In the genomic region with DNA sequence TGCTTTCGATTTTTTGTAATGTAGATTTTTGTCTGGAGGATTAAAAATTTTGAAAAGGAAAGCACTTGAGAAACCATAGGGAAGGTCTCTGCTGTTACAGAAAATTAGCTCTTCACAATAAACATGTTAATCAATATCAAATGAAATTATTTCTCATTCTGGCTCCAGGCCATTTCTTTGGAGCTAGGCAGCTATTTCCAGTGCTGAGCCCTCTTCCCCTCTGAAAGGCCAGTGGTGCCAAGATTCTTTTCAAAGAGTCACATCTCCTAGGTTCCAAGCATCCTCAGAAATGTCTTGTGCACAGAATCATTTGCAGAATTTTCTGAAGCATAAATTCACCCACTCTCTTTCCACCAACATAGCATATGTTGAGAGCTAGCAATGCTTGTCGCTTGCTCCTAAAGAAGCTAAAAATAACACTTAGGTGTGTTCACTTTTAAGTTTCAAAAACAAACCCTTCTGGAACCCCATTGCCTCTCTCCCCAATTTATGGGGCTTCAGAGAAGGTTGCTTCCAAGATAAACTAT, we compare ENCODE assay signal across 26 mouse cellular contexts.
DNase-seq lines count a peak whose midpoint lies in the region; ATAC-seq and TF ChIP-seq lines count a peak whose summit lies in the region.
"Had no signal": no experiment of that assay in that cellular context is flagged by ENCODE, and none has a peak within 500 bp of the region (broad histone marks: within the 10 kb centered on the region; RNA-seq: fewer than 3 reads in every experiment).

No protein-coding gene starts in this region.

- H3K4me2 ChIP-seq in forebrain, embryonic 13.5 days = no peak overlapping the region
- no peak overlapping the region for H3K4me2 ChIP-seq in forebrain, embryonic 12.5 days
- no peak overlapping the region for H3K4me2 ChIP-seq in hindbrain, postnatal 0 days (ENCODE audit: low read depth, low read length)
- H3K4me2 ChIP-seq in hindbrain, embryonic 14.5 days (replicated peaks) = no peak overlapping the region
- no peak overlapping the region for H3K4me2 ChIP-seq in midbrain, embryonic 14.5 days (ENCODE audit: low read length)
- H3K4me2 ChIP-seq: heart, embryonic 13.5 days; limb, embryonic 13.5 days; liver, embryonic 12.5 days; midbrain, embryonic 11.5 days had no signal

- no peak for TF ChIP-seq CTCF in hindbrain, postnatal 0 days (IDR thresholded peaks at IDR 0.05; ENCODE audit: low read depth)

- 72% methylated on average over 2 of the region's 2 CpGs for WGBS in forebrain, embryonic 13.5 days
- WGBS in forebrain, embryonic 12.5 days = 83% methylated on average over 2 of the region's 2 CpGs
- WGBS in hindbrain, postnatal 0 days = 69% methylated on average over 2 of the region's 2 CpGs
- WGBS in hindbrain, embryonic 14.5 days = 82% methylated on average over 2 of the region's 2 CpGs
- 86% methylated on average over 2 of the region's 2 CpGs for WGBS in midbrain, embryonic 14.5 days
- 93% methylated on average over 2 of the region's 2 CpGs for WGBS in midbrain, embryonic 10.5 days

- H3K9me3 ChIP-seq in forebrain, embryonic 13.5 days (replicated peaks) = no peaks in the 10 kb centered on the region
- no peaks in the 10 kb centered on the region for H3K9me3 ChIP-seq in forebrain, embryonic 12.5 days
- H3K9me3 ChIP-seq in hindbrain, postnatal 0 days (ENCODE audit: low read length) = no peaks in the 10 kb centered on the region
- H3K9me3 ChIP-seq in hindbrain, embryonic 14.5 days (ENCODE audit: control insufficient read depth, low read length) = no peaks in the 10 kb centered on the region
- H3K9me3 ChIP-seq in midbrain, embryonic 14.5 days (ENCODE audit: control insufficient read depth, low read length) = no peaks in the 10 kb centered on the region
- H3K9me3 ChIP-seq in midbrain, embryonic 10.5 days (replicated peaks) = no peaks in the 10 kb centered on the region
- H3K9me3 ChIP-seq: heart, embryonic 13.5 days; limb, embryonic 13.5 days; liver, embryonic 12.5 days had no signal

- peaks cover 19% of the 10 kb centered on the region for H3K4me1 ChIP-seq in forebrain, embryonic 13.5 days
- peaks cover 16% of the 10 kb centered on the region; the same call in 1 of the 2 replicates for H3K4me1 ChIP-seq in forebrain, embryonic 12.5 days
- peaks cover 10% of the 10 kb centered on the region for H3K4me1 ChIP-seq in hindbrain, postnatal 0 days (ENCODE audit: insufficient read depth, low read length)
- peaks cover 13% of the 10 kb centered on the region for H3K4me1 ChIP-seq in hindbrain, embryonic 14.5 days (replicated peaks; ENCODE audit: control insufficient read depth, insufficient read depth, low read length)
- 0 out of 2 replicates have a peak, but pooled peaks cover 7% of the 10 kb centered on the region for H3K4me1 ChIP-seq in midbrain, embryonic 14.5 days (ENCODE audit: control insufficient read depth, insufficient read depth, low read length)
- H3K4me1 ChIP-seq in midbrain, embryonic 10.5 days = 0 out of 2 replicates have a peak, but pooled peaks cover 4% of the 10 kb centered on the region
- H3K4me1 ChIP-seq: heart, embryonic 13.5 days; limb, embryonic 13.5 days; liver, embryonic 12.5 days had no signal

- DNase-seq in hindbrain, postnatal 0 days (ENCODE audit: low spot score) = peak; percentile 47
- DNase-seq in hindbrain, embryonic 14.5 days (ENCODE audit: low spot score) = no peak
- DNase-seq in midbrain, embryonic 14.5 days = peak; percentile 51
- no peak for DNase-seq in midbrain, embryonic 10.5 days (ENCODE audit: low spot score)
- DNase-seq in telencephalon, adult 2 months (ENCODE audit: low read depth, low spot score) = peak; percentile 74
- DNase-seq: adrenal gland, adult 8-10 months; cerebellum, adult 8-10 months; cerebellum, postnatal 36 days; gastrocnemius, postnatal 36 days; heart, adult 2 months; heart, postnatal 14 days; kidney, adult 11 months; layer of hippocampus, postnatal 36 days; lung, adult 18-20 months; lung, postnatal 10 days; right cerebral cortex, postnatal 4 days; thymus, adult 18-20 months; thymus, postnatal 36 days had no signal

- no peaks in the 10 kb centered on the region for H3K36me3 ChIP-seq in forebrain, embryonic 13.5 days (ENCODE audit: poor library complexity, severe bottlenecking)
- no peaks in the 10 kb centered on the region for H3K36me3 ChIP-seq in forebrain, embryonic 12.5 days (replicated peaks)
- H3K36me3 ChIP-seq in hindbrain, postnatal 0 days (ENCODE audit: insufficient read depth, low read length) = no peaks in the 10 kb centered on the region
- no peaks in the 10 kb centered on the region for H3K36me3 ChIP-seq in hindbrain, embryonic 14.5 days (replicated peaks; ENCODE audit: control insufficient read depth, insufficient read depth)
- H3K36me3 ChIP-seq in midbrain, embryonic 14.5 days (ENCODE audit: control insufficient read depth, insufficient read depth, low read length) = no peaks in the 10 kb centered on the region
- H3K36me3 ChIP-seq in midbrain, embryonic 10.5 days = no peaks in the 10 kb centered on the region
- H3K36me3 ChIP-seq: heart, embryonic 13.5 days; limb, embryonic 13.5 days; liver, embryonic 12.5 days had no signal

- no peak overlapping the region for H3K9ac ChIP-seq in forebrain, embryonic 13.5 days
- H3K9ac ChIP-seq in forebrain, embryonic 12.5 days = no peak overlapping the region
- H3K9ac ChIP-seq in hindbrain, postnatal 0 days (replicated peaks; ENCODE audit: low read length) = no peak overlapping the region
- no peak overlapping the region for H3K9ac ChIP-seq in hindbrain, embryonic 14.5 days
- H3K9ac ChIP-seq in midbrain, embryonic 14.5 days (replicated peaks; ENCODE audit: low read length) = no peak overlapping the region
- H3K9ac ChIP-seq: heart, embryonic 13.5 days; limb, embryonic 13.5 days; liver, embryonic 12.5 days had no signal

- no peak overlapping the region for H3K27ac ChIP-seq in forebrain, embryonic 13.5 days
- no peak overlapping the region for H3K27ac ChIP-seq in forebrain, embryonic 12.5 days
- H3K27ac ChIP-seq in hindbrain, postnatal 0 days = no peak overlapping the region
- no peak overlapping the region for H3K27ac ChIP-seq in hindbrain, embryonic 14.5 days
- no peak overlapping the region for H3K27ac ChIP-seq in midbrain, embryonic 14.5 days (replicated peaks; ENCODE audit: low read depth, low read length)
- H3K27ac ChIP-seq in midbrain, embryonic 10.5 days (replicated peaks) = no peak overlapping the region
- H3K27ac ChIP-seq: heart, adult 2 months; heart, embryonic 13.5 days; kidney, postnatal 0 days; limb, embryonic 13.5 days; liver, embryonic 12.5 days had no signal

- peak; percentile 25; the same call in 1 of the 2 replicates for ATAC-seq in forebrain, embryonic 13.5 days
- no peak for ATAC-seq in forebrain, embryonic 12.5 days (ENCODE audit: low FRiP score)
- peak; percentile 50; the same call in 1 of the 2 replicates for ATAC-seq in hindbrain, postnatal 0 days
- ATAC-seq in hindbrain, embryonic 14.5 days (ENCODE audit: low FRiP score) = no peak
- ATAC-seq in midbrain, embryonic 14.5 days (ENCODE audit: low FRiP score, low TSS enrichment) = no peak
- ATAC-seq: activated CD4-positive, CD25-positive, alpha-beta regulatory T cell, adult 4 months; liver, embryonic 12.5 days had no signal

- H3K27me3 ChIP-seq in forebrain, embryonic 13.5 days = no peaks in the 10 kb centered on the region
- no peaks in the 10 kb centered on the region for H3K27me3 ChIP-seq in forebrain, embryonic 12.5 days
- H3K27me3 ChIP-seq in hindbrain, postnatal 0 days (ENCODE audit: insufficient read depth, low read length) = no peaks in the 10 kb centered on the region
- H3K27me3 ChIP-seq in hindbrain, embryonic 14.5 days (ENCODE audit: control insufficient read depth, insufficient read depth, low read length) = no peaks in the 10 kb centered on the region
- H3K27me3 ChIP-seq in midbrain, embryonic 14.5 days (ENCODE audit: control insufficient read depth, insufficient read depth, low read length) = no peaks in the 10 kb centered on the region
- no peaks in the 10 kb centered on the region for H3K27me3 ChIP-seq in midbrain, embryonic 10.5 days (ENCODE audit: low read depth, poor library complexity, severe bottlenecking)
- H3K27me3 ChIP-seq: heart, embryonic 13.5 days; limb, embryonic 13.5 days; liver, embryonic 12.5 days had no signal

- no peak overlapping the region for H3K4me3 ChIP-seq in forebrain, embryonic 13.5 days
- no peak overlapping the region for H3K4me3 ChIP-seq in forebrain, embryonic 12.5 days (replicated peaks)
- no peak overlapping the region for H3K4me3 ChIP-seq in hindbrain, postnatal 0 days (ENCODE audit: low read length)
- H3K4me3 ChIP-seq in hindbrain, embryonic 14.5 days (replicated peaks; ENCODE audit: low read length) = no peak overlapping the region
- H3K4me3 ChIP-seq in midbrain, embryonic 14.5 days (replicated peaks; ENCODE audit: low read depth, low read length) = no peak overlapping the region
- no peak overlapping the region for H3K4me3 ChIP-seq in midbrain, embryonic 10.5 days
- H3K4me3 ChIP-seq: heart, adult 2 months; heart, embryonic 13.5 days; limb, embryonic 13.5 days; liver, embryonic 12.5 days had no signal

Comparison
In these comparisons a context has a peak if more than half of its experiments do, and no peak if none do; other contexts are left out.
1. ATAC-seq: peak in forebrain, embryonic 13.5 days (single experiment) and hindbrain, postnatal 0 days (single experiment); none in forebrain, embryonic 12.5 days (single experiment), hindbrain, embryonic 14.5 days (single experiment) and midbrain, embryonic 14.5 days (single experiment).
2. DNase-seq: peak in hindbrain, postnatal 0 days (single experiment), midbrain, embryonic 14.5 days (single experiment) and telencephalon, adult 2 months (single experiment); none in hindbrain, embryonic 14.5 days (single experiment) and midbrain, embryonic 10.5 days (single experiment).